Mouse (Mus musculus): ENCODE data around the gene Gclm.
"Not testable (repeated sequence)": the region's sequence is repeated elsewhere in the genome, so short reads cannot be mapped to it uniquely, and the experiment has no call there.

Gene Gclm

DNA sequence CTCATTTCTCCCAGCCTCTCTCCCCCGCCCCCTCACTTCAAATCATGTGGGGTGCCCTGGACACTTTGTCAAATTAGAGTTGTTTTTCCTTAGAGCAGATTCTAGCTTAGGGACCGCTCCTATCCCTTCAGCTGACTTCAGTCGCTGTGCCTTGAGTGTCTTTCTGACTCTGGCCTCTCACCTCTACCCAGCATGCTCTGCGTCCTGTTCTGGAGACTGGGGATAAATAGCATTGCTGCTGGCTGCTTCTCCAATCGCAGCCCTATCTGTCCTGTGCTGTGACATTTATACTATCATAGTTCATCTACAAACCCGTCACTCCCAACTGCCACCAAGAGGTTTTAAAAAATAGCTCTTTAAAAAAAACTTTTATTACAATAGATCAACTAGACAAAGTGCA is 2.5 kb upstream of the Gclm start:
- DNase-seq (ENCODE audit: low spot score in 2 of 2): no peak

DNA sequence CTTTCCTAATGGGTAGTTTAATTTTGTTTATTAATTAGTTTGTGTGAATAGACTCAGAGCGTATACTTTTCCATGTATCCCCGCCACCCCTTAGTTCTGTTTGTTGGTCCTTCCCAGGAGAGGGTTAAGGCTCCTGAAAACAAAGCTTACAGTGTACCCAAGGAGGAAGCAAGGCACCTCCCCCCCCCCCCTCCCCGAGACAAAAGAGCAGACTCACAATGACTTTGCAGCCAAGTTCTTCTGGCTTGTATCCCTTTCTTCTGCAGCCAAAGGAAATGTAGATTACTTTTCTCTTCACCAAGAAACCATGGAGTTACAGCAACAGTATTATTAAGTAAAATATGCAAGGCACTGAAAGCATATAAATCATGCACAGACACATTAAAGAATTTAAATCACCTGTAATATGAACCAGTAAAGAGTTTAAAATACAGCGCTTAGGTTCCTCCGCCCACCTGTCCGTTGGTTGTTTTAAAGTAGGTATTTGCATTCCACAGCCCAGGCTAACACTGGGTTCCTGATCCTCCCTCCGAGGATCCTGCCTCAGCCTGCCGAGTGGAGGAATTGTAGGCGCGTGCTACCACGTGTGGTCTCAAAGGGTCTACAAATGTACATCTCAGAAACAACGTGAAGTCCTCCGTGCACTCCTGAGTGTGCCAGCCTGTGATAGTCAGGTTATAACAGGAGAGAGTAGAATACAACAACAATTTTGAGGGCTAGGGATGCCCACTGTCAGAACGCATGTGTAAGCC is 1.8 kb upstream of the Gclm start:
- DNase-seq (ENCODE audit: low spot score in 2 of 2): no peak

DNA sequence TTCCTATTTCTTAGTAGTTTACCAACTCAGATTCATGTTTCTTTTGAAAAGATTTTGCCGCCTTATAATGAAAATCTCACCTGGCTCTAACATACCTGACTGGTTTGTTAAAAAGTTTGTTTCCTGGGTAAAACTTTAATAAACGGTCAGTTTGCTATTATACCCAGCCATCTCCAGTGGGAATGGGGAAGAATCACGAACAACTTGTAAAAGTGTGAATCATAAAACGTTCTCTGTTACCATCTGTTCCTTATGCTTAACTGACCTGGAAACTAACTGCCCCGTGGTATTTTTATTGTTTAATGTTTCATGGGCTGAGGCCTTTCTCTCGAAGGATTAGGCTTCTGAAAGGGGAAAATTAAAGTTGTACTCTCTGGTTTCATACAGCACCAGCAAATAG is 598 bp upstream of the Gclm start:
- DNase-seq (ENCODE audit: low spot score in 2 of 2): no peak

DNA sequence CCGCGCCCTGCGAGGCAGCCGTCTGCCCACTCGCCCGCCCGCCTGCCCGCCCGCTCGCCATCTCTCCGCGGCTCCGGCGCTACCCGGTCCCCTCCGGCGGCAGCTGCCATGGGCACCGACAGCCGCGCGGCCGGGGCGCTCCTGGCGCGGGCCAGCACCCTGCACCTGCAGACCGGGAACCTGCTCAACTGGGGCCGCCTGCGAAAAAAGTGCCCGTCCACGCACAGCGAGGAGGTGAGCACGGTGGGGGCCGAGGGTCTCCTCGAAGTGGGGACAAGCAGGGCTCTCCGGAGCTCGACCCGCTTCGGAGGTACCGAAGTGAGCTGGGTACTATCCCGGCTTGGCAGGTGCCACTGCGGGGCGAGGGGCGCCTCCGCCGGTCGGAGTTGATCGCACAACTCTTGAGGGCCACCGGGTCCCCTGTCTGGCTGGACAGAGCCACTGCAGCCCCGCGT is 548 bp downstream of the Gclm start:
- DNase-seq (ENCODE audit: low spot score in 2 of 2): peak; percentile 29 to 38

DNA sequence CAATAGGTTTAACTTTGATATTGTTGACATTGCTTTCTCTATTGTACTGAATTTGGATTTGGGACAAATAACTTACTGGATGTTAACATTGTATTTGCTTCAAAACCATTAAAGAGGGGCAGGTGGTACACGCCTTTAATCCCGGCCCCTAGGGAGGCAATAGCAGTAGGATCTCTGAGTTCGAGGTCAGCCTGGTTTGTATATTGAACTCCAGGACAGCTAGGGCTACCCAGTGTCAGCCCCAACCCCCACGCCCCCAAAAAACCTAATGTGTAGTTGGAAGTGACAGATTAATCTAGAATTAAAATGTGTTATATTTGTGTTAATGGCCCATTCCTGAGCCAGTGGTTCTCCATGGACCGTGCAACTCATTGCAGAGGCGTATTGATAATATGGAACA is 1.0 kb downstream of the Gclm start:
- no peak for DNase-seq (ENCODE audit: low spot score in 2 of 2)

DNA sequence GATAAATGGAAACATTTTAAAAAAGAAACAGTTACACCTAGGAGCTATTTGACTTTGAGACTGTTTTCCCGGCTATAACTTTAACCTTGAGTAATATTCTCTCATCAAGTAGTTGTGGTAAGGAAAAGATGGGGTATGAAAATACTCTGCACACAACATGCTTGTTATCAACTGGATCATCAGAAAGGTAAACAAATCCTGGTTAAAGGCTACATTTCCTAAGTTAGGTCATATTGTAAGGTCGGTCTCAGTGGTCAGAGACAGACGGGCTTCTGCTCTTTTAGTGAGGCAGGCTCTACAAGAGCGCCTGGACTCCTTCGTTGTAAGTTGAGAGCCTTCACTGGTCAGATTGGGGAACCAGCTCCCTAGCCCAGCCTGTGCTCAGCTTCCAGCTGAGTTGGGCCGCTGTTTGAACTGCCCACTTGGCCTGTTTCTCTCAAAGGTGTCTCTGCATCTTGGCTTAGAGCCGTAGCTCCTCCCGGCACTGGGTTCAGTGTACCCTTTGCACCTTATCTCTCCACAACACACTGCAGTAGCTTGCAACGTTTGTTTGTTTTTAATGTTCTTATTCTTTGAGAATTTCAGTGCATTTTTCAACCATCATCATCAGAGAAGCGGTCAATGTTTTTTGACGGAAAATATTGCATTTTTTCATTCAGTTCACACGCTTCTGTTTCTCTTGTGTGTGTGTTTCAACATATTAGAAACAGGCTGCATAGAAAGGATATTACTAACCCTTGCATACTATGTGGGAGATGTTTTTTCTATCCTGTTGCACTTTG is 1.8 kb downstream of the Gclm start:
- no peak for DNase-seq (ENCODE audit: low spot score in 2 of 2)

DNA sequence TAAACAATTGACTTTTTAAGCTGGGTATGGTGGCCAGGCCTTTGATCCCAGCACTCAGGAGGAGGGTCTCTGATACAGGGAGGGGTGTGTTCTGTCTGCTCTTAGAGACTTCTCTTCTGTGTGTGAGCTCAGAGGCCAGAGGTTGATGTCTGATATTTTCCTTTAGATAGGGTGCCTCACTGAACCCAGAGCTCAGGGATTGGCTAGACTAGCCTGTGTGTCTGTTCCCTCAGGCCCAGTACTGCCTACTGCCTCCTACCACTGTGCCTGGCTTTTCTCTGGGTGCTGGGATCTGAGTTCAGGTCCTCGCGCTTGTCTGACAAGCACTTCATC is 2.4 kb downstream of the Gclm start:
- DNase-seq (ENCODE audit: low spot score in 2 of 2): no peak

DNA sequence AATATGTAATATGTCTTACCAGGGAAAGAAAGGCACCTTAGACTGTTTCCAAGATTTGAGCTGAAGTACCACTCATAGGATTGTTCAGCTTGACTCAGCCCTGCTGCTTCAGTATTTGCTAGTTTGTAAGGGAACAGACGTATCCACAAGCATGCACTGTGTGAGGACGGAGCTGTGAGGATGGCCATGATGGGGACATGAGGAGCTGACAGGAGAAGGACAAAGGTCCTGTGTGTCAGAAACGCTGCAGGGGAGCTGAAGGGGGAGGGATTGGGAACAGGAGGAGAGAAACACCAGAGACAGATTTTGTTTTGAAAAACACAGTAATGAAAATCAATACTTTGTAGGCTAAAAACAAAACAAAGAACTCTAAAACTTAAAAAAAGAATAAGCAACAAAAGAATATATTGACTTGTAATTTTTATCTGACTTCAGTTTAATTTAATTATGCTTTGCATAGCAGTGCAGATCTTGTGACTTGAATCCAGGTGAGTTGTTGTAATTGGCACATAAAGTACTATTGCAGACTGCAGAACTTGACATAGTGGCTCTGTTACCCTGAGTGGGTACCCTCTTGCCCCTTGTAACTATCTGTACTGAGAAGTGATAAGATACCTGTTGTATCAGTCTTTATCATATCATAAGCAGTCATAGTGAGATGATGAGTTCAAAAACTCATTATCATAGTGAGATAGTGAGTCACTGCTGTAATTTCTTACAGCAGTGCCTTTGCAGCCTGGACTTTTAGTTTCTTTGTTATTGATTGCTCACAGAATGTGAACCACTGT is 7.3 kb downstream of the Gclm start:
- no peak for DNase-seq (ENCODE audit: low spot score in 2 of 2)

DNA sequence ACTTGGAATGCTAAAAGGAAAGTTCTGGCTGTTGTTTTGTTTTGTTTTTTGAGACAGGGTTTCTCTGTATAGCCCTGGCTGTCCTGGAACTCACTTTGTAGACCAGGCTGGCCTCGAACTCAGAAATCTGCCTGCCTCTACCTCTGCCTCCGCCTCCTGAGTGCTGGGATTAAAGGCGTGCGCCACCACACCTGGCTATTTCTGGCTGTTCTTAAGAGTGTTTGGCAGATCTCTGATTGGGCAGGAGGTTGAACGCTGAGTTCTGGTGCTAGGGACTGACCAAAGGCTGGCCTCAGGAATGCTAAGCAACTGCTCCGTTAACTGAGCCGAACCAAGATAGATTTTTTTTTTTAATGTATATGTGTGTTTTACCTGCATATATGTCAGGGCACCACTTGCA is 8.7 kb downstream of the Gclm start:
- not testable (repeated sequence) for DNase-seq (ENCODE audit: low spot score in 2 of 2)

DNA sequence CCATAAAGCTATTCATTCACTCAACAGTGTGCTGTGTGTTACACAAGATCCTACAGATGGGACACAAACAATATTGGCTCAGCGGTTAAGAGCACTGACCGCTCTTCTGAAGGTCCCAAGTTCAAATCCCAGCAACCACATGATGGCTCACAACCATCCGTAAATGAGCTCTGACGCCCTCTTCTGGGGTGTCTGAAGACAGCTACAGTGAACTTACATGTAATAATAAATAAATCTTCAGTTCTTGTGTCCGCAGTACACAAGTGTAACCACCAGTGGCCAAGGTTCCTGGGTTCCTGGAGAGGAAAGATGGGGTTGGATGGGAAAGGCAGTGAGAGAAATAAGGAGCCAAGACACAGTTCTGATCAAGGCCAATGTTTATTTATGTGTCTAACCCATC is 24.6 kb downstream of the Gclm start:
- DNase-seq (ENCODE audit: low spot score in 2 of 2): no peak

DNA sequence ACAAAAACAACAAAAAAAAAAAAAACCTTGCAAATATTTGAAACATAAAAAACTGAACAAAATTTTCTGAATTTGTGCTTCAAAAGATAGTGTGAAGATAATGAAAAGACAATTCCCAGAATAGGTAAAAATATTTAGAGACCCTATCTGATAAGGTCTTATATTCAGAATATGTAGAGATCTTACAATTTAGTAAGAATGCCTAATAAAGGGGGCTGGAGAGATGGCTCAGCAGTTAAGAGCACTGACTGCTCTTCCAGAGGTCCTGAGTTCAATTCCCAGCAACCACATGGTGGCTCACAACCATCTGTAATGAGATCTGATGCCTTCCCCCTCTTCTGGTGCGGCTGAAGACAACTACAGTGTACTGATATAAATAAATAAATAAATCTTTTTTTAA is 27.2 kb downstream of the Gclm start:
- DNase-seq (ENCODE audit: low spot score in 2 of 2): not testable (repeated sequence)

DNA sequence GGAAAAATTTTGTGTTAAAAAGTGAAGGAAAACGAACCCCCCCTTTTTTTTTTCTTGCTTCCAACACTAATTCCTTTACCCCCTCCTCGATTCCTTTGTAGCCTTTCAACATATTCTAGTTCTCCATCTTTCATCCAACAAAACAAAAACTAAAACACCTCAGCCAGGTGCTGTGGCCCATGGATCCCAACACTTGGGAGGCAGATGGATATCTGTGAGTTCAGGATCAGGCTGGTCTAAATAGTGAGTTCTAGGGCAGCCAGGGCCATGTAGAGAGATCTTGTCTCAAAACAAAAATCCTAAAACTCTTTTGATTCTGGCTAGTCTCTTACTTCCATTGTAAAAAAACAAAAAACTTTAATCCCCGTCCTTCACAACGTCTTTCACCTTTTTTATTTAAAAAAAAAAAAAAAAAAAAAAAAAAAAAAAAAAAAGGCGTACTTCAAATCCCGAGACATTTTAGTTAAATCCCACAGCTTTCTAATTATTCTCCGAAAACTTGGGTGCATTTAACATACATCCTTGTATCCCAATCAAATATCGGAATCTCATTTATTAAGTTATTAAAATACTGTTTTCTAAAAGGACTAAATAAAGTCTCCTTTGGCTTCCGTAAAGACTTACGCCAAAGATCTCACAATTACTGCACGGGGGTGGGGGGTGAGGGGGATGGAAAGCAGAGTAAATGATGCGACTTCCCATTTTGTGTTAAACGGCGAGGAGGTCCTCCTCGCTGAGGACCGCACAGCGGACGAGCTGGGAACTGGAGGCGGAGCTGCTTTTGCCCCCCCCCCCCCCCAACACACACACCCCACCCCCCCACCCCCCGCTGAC is 28.3 kb downstream of the Gclm start:
- DNase-seq (ENCODE audit: low spot score in 2 of 2): no peak

DNA sequence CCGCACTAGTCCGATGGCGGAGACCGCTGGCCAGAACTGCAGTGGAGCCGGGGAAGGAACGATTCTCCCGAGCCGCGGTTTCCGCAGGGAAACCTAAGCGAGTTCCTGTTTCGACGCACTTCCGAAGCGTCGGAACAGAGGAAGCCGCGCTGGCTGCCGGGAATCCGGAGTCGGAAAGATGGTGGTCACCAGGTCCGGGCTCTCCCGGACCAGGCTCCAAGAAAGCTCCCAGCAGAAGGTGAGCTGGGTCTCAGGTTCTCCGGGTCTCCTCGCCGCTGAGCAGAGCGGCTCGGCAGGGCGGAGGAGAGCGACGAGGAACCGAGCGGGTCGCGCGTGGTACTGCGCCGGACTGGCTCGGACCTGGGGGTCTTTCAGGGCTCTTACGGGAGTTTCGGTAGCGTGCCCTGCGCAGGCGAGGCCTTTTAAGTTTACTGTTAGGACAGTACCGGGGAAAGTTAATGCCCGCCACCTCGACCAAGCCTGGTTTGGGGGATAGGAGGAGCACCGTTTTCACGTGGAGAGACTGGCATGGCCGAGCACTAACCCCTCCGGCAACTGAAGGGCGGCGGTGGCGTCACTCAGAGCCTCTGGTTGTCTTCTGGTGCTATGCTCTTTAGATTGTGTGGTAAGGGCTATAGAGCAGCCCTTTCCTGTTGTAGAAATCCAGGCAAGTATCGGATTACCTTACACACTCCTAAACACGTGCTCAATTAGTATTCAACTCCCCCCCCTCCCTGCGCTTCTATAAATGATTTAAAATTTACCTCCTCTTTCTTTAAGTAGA is 29.1 kb downstream of the Gclm start, which contains the start of gene Dnttip2:
TSS of gene Dnttip2 (plus strand) at position 148 of the 784 bp plus-strand sequence.
- DNase-seq (ENCODE audit: low spot score in 2 of 2): peak; percentile 81 to 82

DNA sequence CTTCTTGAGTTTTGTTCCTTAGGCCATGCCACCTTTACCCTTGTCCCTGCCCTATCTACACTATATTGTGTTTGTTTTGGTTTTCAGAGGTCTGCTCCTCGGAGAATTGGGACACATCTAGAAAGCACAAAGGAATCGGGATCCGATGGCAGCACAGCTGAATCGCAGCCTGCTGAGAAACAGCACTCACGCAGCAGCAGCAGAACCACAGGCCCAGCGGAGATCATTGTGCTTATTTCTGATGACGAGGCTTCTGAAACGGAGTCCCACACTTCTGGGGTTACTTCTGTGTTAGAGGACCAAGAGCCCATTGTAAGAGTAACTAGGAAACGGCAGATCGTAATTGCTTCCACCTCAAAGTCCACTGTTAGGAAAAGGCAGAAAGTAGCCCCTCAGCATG is 29.8 kb downstream of the Gclm start:
- no peak for DNase-seq (ENCODE audit: low spot score in 2 of 2)

DNA sequence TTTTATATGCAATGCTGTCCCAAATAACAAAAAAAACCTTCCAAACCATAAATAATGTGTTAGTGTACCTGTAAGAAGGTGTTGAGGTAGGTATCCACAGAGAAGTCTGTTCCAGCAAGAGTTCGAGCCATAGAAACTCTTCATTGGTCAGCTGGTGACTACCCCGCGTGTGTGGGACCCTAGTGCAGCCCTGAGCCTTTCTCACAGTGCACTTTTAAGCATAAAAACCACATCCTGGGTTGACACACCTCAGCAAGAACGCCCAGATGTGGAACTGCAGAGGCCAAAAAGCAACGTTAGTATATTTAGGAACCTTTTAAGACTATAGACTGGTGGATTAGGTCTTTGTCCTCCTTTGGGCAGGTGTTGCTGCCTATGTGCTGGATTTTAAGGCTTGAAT is 41.8 kb downstream of the Gclm start:
- DNase-seq (ENCODE audit: low spot score in 2 of 2): no peak

DNA sequence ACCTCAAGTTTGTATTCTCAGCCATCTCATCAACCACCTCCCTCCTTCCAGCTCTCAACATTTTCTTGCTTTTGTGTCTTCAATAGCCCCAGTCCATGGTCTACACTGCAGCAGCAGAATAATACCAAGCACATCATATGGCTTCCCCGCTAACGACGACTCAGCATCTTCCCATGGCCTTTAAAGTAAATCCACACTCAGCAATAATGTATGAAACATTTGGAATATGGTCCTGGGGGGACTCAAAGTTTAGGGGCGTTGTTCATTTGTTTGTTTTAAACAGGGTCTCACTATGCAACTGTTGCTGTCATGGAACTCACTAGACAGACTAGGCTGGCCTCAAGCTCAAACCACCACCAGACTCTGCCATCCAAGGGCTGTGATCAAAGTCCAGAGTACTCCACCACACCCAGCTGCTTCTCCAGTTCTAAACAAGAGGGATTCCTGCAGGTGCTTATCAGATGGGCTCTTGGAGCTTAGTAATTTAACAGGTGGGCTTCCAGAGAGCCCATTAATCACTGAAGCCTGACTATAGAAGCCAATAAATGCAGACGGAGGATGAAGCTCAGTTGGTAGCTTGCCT is 43.3 kb downstream of the Gclm start:
- DNase-seq (ENCODE audit: low spot score in 2 of 2): no peak

DNA sequence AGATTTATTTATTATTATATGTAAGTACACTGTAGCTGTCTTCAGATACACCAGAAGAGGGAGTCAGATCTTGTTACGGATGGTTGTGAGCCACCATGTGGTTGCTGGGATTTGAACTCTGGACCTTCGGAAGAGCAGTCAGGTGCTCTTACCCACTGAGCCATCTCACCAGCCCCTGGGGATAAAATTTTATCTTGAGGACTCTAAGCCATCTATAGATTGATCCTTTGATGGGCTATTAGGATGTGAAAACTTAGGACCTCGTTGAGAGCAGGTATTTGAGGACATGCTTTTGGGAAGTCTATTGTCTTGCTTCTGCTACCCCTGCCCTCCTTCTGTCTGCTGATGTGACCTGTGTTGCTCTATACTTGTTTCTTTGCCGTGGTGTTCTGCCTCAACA is 44.0 kb downstream of the Gclm start:
- DNase-seq (ENCODE audit: low spot score in 2 of 2): not testable (repeated sequence)

DNA sequence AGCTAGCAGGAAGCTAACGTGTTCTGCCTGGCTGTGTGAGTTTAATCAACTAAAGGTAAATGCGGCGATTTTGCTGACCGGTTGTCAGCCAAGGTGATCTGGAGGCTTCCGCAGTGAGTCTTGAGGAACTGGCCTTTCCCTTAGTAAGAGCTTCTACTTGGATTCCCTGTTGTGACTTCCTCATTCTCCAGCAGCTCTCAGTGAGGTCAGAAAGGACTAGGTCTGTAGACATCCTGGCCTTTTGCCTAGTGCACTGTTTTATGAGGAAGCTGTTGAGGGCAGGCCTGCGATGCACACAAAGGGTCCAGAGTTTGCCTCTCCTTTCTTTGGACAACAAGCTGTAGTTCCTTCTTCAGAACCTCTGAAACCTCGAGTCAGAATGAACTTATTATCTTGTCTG is 45.3 kb downstream of the Gclm start:
- DNase-seq (ENCODE audit: low spot score in 2 of 2): no peak

DNA sequence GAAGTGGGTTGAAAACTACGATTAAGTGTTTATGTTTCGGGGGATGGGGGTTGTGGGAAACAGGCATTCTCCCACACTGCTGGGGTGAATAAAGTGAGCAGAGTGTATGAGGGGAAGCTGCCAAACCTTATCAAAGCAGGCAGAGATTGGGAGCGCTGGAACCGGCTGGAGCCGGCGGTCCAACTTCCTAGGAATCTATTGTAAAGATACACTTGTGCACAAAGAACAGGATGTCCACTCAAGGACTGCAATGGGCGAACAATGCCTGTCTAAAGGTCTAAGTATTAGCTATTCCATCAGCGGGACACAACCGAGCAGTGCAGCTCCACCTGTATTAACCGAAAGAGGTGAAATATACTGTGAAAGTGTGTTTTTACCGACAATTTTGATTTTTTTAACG is 46.5 kb downstream of the Gclm start:
- no peak for DNase-seq (ENCODE audit: low spot score in 2 of 2)
